Mouse (Mus musculus): ENCODE measurements around the gene Vax2.

The Vax2 gene

GRCm38 (mm10) chr6:83711067-83711675 is at the start of gene Vax2:
Gene Vax2 (plus strand): TSS chr6:83711264.
- in situ Hi-C loops (cut with MboI, MseI) = no loop called here

- in situ Hi-C loops (cut with MboI, MseI) = no loop called here
Measured at GRCm38 (mm10) chr6:83665009-83665408, 46.1 kb upstream of the Vax2 start.

- in situ Hi-C loops (cut with MboI, MseI) = loop anchor here (5.0 kb wide), 1 partner anchor 91 kb away; no protein-coding TSS in a partner anchor
Measured at GRCm38 (mm10) chr6:83673395-83673794, 37.7 kb upstream of the Vax2 start.

- in situ Hi-C loops (cut with MboI, MseI) = no loop called here
Measured at GRCm38 (mm10) chr6:83677757-83678156, 33.3 kb upstream of the Vax2 start, which contains the start of gene Cd207. Gene Cd207 (minus strand): TSS chr6:83677857.

GRCm38 (mm10) chr6:83689374-83689773 is 21.7 kb upstream of the Vax2 start:
- in situ Hi-C loops (cut with MboI, MseI) = loop anchor here in 1 of 2 experiments (5.0 kb wide), 1 partner anchor 53 kb away; the partner anchor contains the start of gene Atp6v1b1

- in situ Hi-C loops (cut with MboI, MseI) = loop anchor here in 1 of 2 experiments (5.0 kb wide), 1 partner anchor 57 kb away; no protein-coding TSS in a partner anchor
Measured at GRCm38 (mm10) chr6:83690277-83690676, 20.8 kb upstream of the Vax2 start.

- in situ Hi-C loops (cut with MboI, MseI) = loop anchor here in 1 of 2 experiments (5.0 kb wide), 1 partner anchor 56 kb away; no protein-coding TSS in a partner anchor
Measured at GRCm38 (mm10) chr6:83690936-83691335, 20.1 kb upstream of the Vax2 start.

GRCm38 (mm10) chr6:83692962-83693361 is 18.1 kb upstream of the Vax2 start:
- in situ Hi-C loops (cut with MboI, MseI) = loop anchor here in 1 of 2 experiments (5.0 kb wide), 1 partner anchor 54 kb away; no protein-coding TSS in a partner anchor

- in situ Hi-C loops (cut with MboI, MseI) = loop anchor here in 1 of 2 experiments (5.0 kb wide), 1 partner anchor 53 kb away; no protein-coding TSS in a partner anchor
Measured at GRCm38 (mm10) chr6:83693835-83694234, 17.2 kb upstream of the Vax2 start.

GRCm38 (mm10) chr6:83695731-83696130 is 15.3 kb upstream of the Vax2 start:
- in situ Hi-C loops (cut with MboI, MseI) = no loop called here

- in situ Hi-C loops (cut with MboI, MseI) = no loop called here
Measured at GRCm38 (mm10) chr6:83696684-83697083, 14.4 kb upstream of the Vax2 start.

GRCm38 (mm10) chr6:83697932-83698331 is 13.1 kb upstream of the Vax2 start:
- in situ Hi-C loops (cut with MboI, MseI) = no loop called here

- in situ Hi-C loops (cut with MboI, MseI) = no loop called here
Measured at GRCm38 (mm10) chr6:83699971-83700370, 11.1 kb upstream of the Vax2 start.

- in situ Hi-C loops (cut with MboI, MseI) = no loop called here
Measured at GRCm38 (mm10) chr6:83701001-83701400, 10.1 kb upstream of the Vax2 start.

GRCm38 (mm10) chr6:83702146-83702999 is 8.7 kb upstream of the Vax2 start:
- in situ Hi-C loops (cut with MboI, MseI) = no loop called here

- in situ Hi-C loops (cut with MboI, MseI) = no loop called here
Measured at GRCm38 (mm10) chr6:83703000-83703721, 7.9 kb upstream of the Vax2 start.

- in situ Hi-C loops (cut with MboI, MseI) = no loop called here
Measured at GRCm38 (mm10) chr6:83703722-83704078, 7.4 kb upstream of the Vax2 start.

- in situ Hi-C loops (cut with MboI, MseI) = no loop called here
Measured at GRCm38 (mm10) chr6:83704294-83704693, 6.8 kb upstream of the Vax2 start.

- in situ Hi-C loops (cut with MboI, MseI) = no loop called here
Measured at GRCm38 (mm10) chr6:83704701-83705100, 6.4 kb upstream of the Vax2 start.

- in situ Hi-C loops (cut with MboI, MseI) = no loop called here
Measured at GRCm38 (mm10) chr6:83707738-83708510, 3.1 kb upstream of the Vax2 start.

All from T-helper 17 cell (primary cell).